Mouse (Mus musculus) neural tube, embryonic 12.5 days (tissue): ENCODE measurements around the gene Lrrc25. TPM values are rescaled to one million over a fixed set of nuclear protein-coding genes. Genes with fewer than 3 reads are reported as not detected.
"Not testable (repeated sequence)": the region's sequence is repeated elsewhere in the genome, so short reads cannot be mapped to it uniquely, and the experiment has no call there.

ENCODE experiments used
- ATAC-seq: fragments of 200-750 bp; cut with Nextera tagmentation; 2 replicates; pipeline ENCODE4 v1.8.0; 2017; ENCODE audit warnings: low read depth, mild to moderate bottlenecking, moderate TSS enrichment, moderate library complexity; ENCODE audit not compliant: low FRiP score
- H3K27ac ChIP-seq: fragments of 300-500 bp; sonication (generic); 2 replicates; pipeline ENCODE4 v1.5.1; 2016
- H3K27me3 ChIP-seq: fragments of 300-500 bp; sonication (generic); replicated peaks from 2 replicates; pipeline ENCODE4 v1.6.1; 2016; ENCODE audit warnings: mild to moderate bottlenecking
- H3K36me3 ChIP-seq: fragments of 300-500 bp; sonication (generic); 2 replicates; pipeline ENCODE4 v1.6.1; 2016; ENCODE audit warnings: mild to moderate bottlenecking
- H3K4me1 ChIP-seq: fragments of 300-500 bp; sonication (generic); 2 replicates; pipeline ENCODE4 v1.6.1; 2016
- H3K4me2 ChIP-seq: fragments of 300-500 bp; sonication (generic); replicated peaks from 2 replicates; pipeline ENCODE4 v1.6.1; 2016; ENCODE audit warnings: mild to moderate bottlenecking
- H3K4me3 ChIP-seq: fragments of 300-500 bp; sonication (generic); 2 replicates; pipeline ENCODE4 v1.5.1; 2016
- H3K9ac ChIP-seq: fragments of 300-500 bp; sonication (generic); 2 replicates; pipeline ENCODE4 v1.6.1; 2016; ENCODE audit warnings: mild to moderate bottlenecking
- H3K9me3 ChIP-seq: fragments of 300-500 bp; sonication (generic); 2 replicates; pipeline ENCODE4 v1.6.1; 2016; ENCODE audit warnings: mild to moderate bottlenecking
- WGBS: fragments of 180-500 bp; shearing (Covaris S2); methylation state at CpG from one replicate; pipeline ENCODE4 v1.1.7; 2016; 5-methylcytosine and 5-hydroxymethylcytosine counted together
- polyA plus RNA-seq: library from polyadenylated mRNA; unstranded; fragments of >200 nt; fragmentation: Nextera tagmentation; extraction: Ambion mirVana; gene quantifications from 2 replicates; pipeline ENCODE4 v1.2.1, GENCODE M21; 2016

Lrrc25 gene
- polyA plus RNA-seq = 0.68 and 1.3 TPM in 2 replicates

GRCm38 (mm10) chr8:70615894-70616293 is at the start of gene Lrrc25:
Lrrc25 (plus strand) TSS chr8:70616155.
- Histone ChIP-seq H3K36me3 (no peaks in the 10 kb centered on the region), H3K4me1 (peaks cover 25% of the 10 kb centered on the region), H3K9me3 (no peaks in the 10 kb centered on the region), H3K9ac (no peak within 1 kb of the TSS), H3K4me2 (no peak within 1 kb of the TSS), H3K4me3 (no peak within 1 kb of the TSS), H3K27ac (no peak within 1 kb of the TSS), H3K27me3 (peaks cover 8% of the 10 kb centered on the region; the same call in 1 of the 2 replicates)
- WGBS = 87% methylated on average over 3 of the region's 3 CpGs
- ATAC-seq = no peak

GRCm38 (mm10) chr8:70570360-70570759 is 45.6 kb upstream of the Lrrc25 start:
- H3K27me3 ChIP-seq = no peaks in the 10 kb centered on the region
- H3K9me3 ChIP-seq = no peaks in the 10 kb centered on the region
- no peak overlapping the region for H3K4me3 ChIP-seq
- ATAC-seq = no peak
- H3K4me2 ChIP-seq = no peak overlapping the region
- peaks cover 18% of the 10 kb centered on the region for H3K36me3 ChIP-seq
- H3K27ac ChIP-seq = no peak overlapping the region
- H3K9ac ChIP-seq = no peak overlapping the region
- H3K4me1 ChIP-seq = peaks cover 5% of the 10 kb centered on the region; the same call in 1 of the 2 replicates

- H3K4me2 ChIP-seq = no peak overlapping the region
- ATAC-seq = no peak
- no peaks in the 10 kb centered on the region for H3K9me3 ChIP-seq
- H3K9ac ChIP-seq = no peak overlapping the region
- 83% methylated on average over 6 of the region's 6 CpGs for WGBS
- peaks cover 20% of the 10 kb centered on the region for H3K36me3 ChIP-seq
- no peak overlapping the region for H3K27ac ChIP-seq
- H3K4me3 ChIP-seq = no peak overlapping the region
- H3K4me1 ChIP-seq = no peaks in the 10 kb centered on the region
- H3K27me3 ChIP-seq = no peaks in the 10 kb centered on the region
These were observed 45.0 kb upstream of the Lrrc25 start for GRCm38 (mm10) chr8:70570990-70571389.

GRCm38 (mm10) chr8:70574302-70574701 is 41.7 kb upstream of the Lrrc25 start:
- Histone ChIP-seq H3K4me3 (no peak overlapping the region), H3K27me3 (no peaks in the 10 kb centered on the region), H3K36me3 (peaks cover 34% of the 10 kb centered on the region), H3K9ac (no peak overlapping the region), H3K4me1 (no peaks in the 10 kb centered on the region), H3K4me2 (no peak overlapping the region), H3K27ac (no peak overlapping the region), H3K9me3 (no peaks in the 10 kb centered on the region)
- ATAC-seq = no peak

- no peaks in the 10 kb centered on the region for H3K9me3 ChIP-seq
- H3K4me3 ChIP-seq = no peak overlapping the region
- no peaks in the 10 kb centered on the region for H3K27me3 ChIP-seq
- no peak overlapping the region for H3K27ac ChIP-seq
- H3K36me3 ChIP-seq = peaks cover 36% of the 10 kb centered on the region
- ATAC-seq = no peak
- H3K9ac ChIP-seq = no peak overlapping the region
- no peaks in the 10 kb centered on the region for H3K4me1 ChIP-seq
- no peak overlapping the region for H3K4me2 ChIP-seq
- 89% methylated on average over 4 of the region's 4 CpGs for WGBS
These were observed 41.0 kb upstream of the Lrrc25 start for GRCm38 (mm10) chr8:70574915-70575314.

- Histone ChIP-seq H3K4me1 (no peaks in the 10 kb centered on the region), H3K4me2 (no peak overlapping the region), H3K9ac (no peak overlapping the region), H3K4me3 (no peak overlapping the region), H3K27ac (no peak overlapping the region), H3K9me3 (no peaks in the 10 kb centered on the region), H3K27me3 (no peaks in the 10 kb centered on the region), H3K36me3 (peaks cover 57% of the 10 kb centered on the region)
- ATAC-seq = no peak
- WGBS = 94% methylated on average over 3 of the region's 3 CpGs
These were observed 38.7 kb upstream of the Lrrc25 start for GRCm38 (mm10) chr8:70577207-70577606.

- 95% methylated on average over 18 of the region's 18 CpGs for WGBS
- no peak overlapping the region for H3K9ac ChIP-seq
- no peaks in the 10 kb centered on the region for H3K27me3 ChIP-seq
- H3K36me3 ChIP-seq = peaks cover 84% of the 10 kb centered on the region
- no peak for ATAC-seq
- H3K9me3 ChIP-seq = no peaks in the 10 kb centered on the region
- no peaks in the 10 kb centered on the region for H3K4me1 ChIP-seq
- H3K27ac ChIP-seq = no peak overlapping the region
- no peak overlapping the region for H3K4me2 ChIP-seq
- H3K4me3 ChIP-seq = no peak overlapping the region
These were observed 32.2 kb upstream of the Lrrc25 start for GRCm38 (mm10) chr8:70583476-70584387.

- ATAC-seq = peak; percentile 25
- H3K4me2 ChIP-seq = no peak overlapping the region
- H3K36me3 ChIP-seq = peaks cover 85% of the 10 kb centered on the region
- no peak overlapping the region for H3K9ac ChIP-seq
- H3K27ac ChIP-seq = no peak overlapping the region
- H3K9me3 ChIP-seq = no peaks in the 10 kb centered on the region
- no peak overlapping the region for H3K4me3 ChIP-seq
- H3K27me3 ChIP-seq = no peaks in the 10 kb centered on the region
- H3K4me1 ChIP-seq = no peaks in the 10 kb centered on the region
- WGBS = 88% methylated on average over 9 of the region's 9 CpGs
These were observed 31.2 kb upstream of the Lrrc25 start for GRCm38 (mm10) chr8:70584606-70585257.

GRCm38 (mm10) chr8:70585258-70585652 is 30.7 kb upstream of the Lrrc25 start:
- H3K27ac ChIP-seq = no peak overlapping the region
- no peak overlapping the region for H3K4me2 ChIP-seq
- no peak overlapping the region for H3K4me3 ChIP-seq
- H3K9me3 ChIP-seq = no peaks in the 10 kb centered on the region
- H3K9ac ChIP-seq = no peak overlapping the region
- no peaks in the 10 kb centered on the region for H3K4me1 ChIP-seq
- WGBS = 41% methylated on average over 7 of the region's 7 CpGs
- H3K27me3 ChIP-seq = no peaks in the 10 kb centered on the region
- peaks cover 86% of the 10 kb centered on the region for H3K36me3 ChIP-seq
- peak; percentile 60; the same call in 1 of the 2 replicates for ATAC-seq

GRCm38 (mm10) chr8:70587955-70588354 is 28.0 kb upstream of the Lrrc25 start:
- not testable (repeated sequence) for H3K4me2 ChIP-seq, H3K4me3 ChIP-seq, H3K9ac ChIP-seq, H3K4me1 ChIP-seq, H3K9me3 ChIP-seq, H3K27ac ChIP-seq, H3K27me3 ChIP-seq, ATAC-seq
- peaks cover 81% of the 10 kb centered on the region for H3K36me3 ChIP-seq
- 94% methylated on average over 4 of the region's 4 CpGs for WGBS

GRCm38 (mm10) chr8:70591569-70591968 is 24.4 kb upstream of the Lrrc25 start:
- peaks cover 34% of the 10 kb centered on the region for H3K4me1 ChIP-seq
- H3K27me3 ChIP-seq = peaks cover 7% of the 10 kb centered on the region
- no peak overlapping the region for H3K27ac ChIP-seq
- 90% methylated on average over 12 of the region's 12 CpGs for WGBS
- H3K36me3 ChIP-seq = peaks cover 49% of the 10 kb centered on the region
- no peak overlapping the region for H3K4me2 ChIP-seq
- ATAC-seq = no peak
- no peaks in the 10 kb centered on the region for H3K9me3 ChIP-seq
- H3K9ac ChIP-seq = no peak overlapping the region
- no peak overlapping the region for H3K4me3 ChIP-seq

- peaks cover 48% of the 10 kb centered on the region for H3K4me1 ChIP-seq
- H3K9me3 ChIP-seq = no peaks in the 10 kb centered on the region
- H3K27ac ChIP-seq = no peak overlapping the region
- no peak overlapping the region for H3K4me3 ChIP-seq
- no peak for ATAC-seq
- H3K36me3 ChIP-seq = peaks cover 39% of the 10 kb centered on the region
- peak overlapping the region; percentile 99 for H3K4me2 ChIP-seq
- H3K9ac ChIP-seq = 0 out of 2 replicates have a peak overlapping the region, but pooled peaks have one; percentile 69
- 49% methylated on average over 8 of the region's 8 CpGs for WGBS
- H3K27me3 ChIP-seq = peaks cover 7% of the 10 kb centered on the region
These were observed 22.8 kb upstream of the Lrrc25 start for GRCm38 (mm10) chr8:70593173-70593572.
